Mouse (Mus musculus) layer of hippocampus, postnatal 36 days (tissue): ENCODE results near the gene Arf6. TPM values are rescaled to one million over a fixed set of nuclear protein-coding genes. Genes with fewer than 3 reads are reported as not detected.
"Not testable (repeated sequence)": the region's sequence is repeated elsewhere in the genome, so short reads cannot be mapped to it uniquely, and the experiment has no call there.

Experiments
- DNase-seq, 2 experiments: peaks; one replicate each; pipeline ENCODE4 v3.0.0; 2022
- total RNA-seq, 2 experiments: library from RNA; stranded (reverse); gene quantifications; 2 replicates each; pipeline ENCODE4 v1.2.3; 2021

Gene Arf6
- 10 to 100 TPM; 48.3 to 50.3 TPM for total RNA-seq

DNA sequence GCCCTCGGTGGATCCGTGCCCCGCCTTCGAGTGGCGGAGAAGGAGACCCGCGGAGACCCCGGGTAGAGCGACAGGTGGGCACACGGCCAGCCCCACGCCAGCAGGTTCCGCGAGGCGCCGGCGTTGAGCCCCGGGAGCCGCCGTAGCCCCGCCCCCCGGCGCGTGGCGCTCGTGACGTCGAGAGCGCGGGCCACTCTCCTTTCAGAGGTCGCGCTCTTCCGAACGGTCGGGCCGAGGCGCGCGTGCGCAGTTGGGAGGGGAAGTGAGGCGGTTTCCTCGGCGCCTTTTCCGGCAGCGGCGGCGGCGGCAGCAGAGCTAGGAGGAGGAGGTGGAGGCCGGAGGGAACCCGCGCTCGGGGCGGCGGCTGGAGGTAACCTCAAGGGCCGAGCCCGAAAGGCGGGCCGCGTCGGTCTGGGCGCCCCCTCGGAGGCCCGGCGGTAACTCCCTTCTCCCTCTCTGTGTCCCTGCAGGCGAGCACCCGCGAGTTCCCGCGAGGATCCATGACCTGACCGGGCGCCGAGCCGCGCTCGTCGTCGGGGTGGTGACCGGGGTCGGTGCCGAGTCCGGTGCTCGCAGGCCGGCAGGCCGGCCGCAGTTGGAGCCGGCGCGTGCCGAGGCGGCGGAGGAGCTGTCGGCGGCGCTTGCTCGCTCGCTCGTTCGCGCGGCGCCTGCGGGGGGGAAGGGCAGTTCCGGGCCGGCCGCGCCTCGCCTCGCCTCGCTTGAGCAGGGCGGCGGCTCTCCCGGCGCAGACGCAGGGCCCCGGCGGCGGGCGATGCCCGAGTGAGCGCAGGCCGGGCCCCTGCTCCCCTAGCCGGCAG lies at the start of gene Arf6, which contains the start of gene Gm9887:
Gene Arf6 (plus strand): TSS at position 297 of the 818 bp plus-strand sequence.
Gene Gm9887 (minus strand): TSS at position 605 of the 818 bp plus-strand sequence.
- peak; percentile 97 to 98 for DNase-seq

DNA sequence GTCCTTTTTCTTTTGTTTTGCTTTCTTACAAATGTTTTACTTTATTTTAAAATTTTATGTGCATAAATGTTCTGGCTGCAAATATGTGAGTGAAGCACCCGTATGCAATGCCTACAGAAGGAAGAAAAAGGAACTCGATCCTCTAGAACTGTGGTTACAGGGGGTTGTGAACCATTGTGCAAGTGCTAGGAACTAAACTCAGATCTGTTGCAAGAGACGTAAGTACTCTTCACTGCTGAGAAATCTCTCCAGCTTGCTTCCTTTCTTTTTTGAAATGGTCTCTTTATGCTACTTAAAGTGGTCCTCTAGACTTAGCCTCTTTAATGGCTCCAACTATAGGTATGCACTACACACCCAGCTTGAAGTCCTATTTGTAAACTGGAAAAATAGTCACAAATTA lies 40.8 kb upstream of the Arf6 start:
- no peak for DNase-seq

DNA sequence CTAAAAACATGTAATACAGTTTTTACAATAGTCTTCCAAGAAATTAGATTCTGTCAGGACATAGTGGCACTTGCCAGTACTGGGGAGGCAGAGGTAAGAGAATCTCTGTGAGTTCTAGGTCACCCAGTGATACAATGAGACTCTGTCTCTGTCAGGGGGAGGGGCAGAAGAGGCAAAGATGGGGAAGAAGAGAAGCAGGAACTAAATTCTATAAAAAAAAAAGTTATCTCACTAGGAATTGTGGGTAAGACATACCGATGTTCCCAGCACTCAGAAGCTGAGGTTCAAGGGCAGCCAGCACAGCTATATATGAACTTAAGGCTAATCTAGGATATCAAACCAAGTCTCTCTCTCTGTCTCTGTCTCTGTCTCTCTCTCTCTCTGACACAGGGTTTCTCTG lies 39.8 kb upstream of the Arf6 start:
- DNase-seq = no peak

DNA sequence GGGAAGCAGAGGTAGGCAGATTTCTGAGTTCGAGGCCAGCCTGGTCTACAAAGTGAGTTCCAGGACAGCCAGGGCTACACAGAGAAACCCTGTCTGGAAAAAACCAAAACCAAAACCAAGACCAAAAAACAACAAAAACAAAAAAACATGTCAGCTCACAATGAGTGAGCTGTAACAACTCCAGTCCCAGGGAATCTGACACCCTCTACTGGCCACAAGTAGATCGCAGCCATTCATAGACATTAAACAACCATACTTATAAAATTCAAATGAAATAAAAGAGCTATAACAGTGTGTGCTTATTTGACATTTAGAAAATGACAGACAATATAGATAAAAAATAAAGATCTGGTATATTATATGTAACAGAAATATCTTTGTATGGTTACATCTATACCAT lies 38.4 kb upstream of the Arf6 start:
- no peak for DNase-seq

DNA sequence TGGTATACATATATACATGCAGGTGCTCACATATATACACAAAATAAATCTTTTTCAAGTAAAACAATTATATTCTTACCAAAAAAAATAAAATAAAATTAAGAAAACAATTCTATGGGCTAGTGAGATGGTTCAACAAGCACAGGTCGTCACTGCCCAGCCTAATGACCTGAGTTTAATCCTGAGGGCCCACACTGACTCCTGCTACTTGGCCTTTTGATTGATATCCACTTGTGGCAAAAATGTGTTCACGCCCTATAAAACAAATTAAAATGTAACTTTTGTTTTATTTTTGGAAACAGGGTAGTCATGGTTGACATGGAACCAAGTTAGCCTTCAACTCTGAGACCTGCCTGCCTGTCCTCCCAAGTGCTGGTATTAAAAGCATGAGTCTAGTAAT lies 22.0 kb upstream of the Arf6 start:
- no peak for DNase-seq

DNA sequence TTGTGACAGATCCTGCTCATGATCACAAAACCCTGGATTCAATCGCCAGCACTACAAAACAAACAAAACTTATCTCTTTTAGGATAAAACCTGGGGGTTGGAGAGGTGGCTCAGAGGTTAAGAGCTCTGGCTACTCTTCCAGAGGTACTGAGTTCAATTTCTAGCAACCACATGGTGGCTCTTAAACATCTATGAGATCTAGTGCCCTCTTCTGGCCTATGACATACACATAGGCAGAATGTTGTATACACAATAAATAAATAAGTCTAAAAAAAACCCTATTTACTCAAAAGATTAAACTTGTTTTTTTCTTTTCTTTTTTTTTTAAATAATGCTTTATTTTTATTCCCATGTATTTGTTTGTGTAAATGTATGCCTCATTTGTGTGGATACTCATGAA lies 20.3 kb upstream of the Arf6 start:
- DNase-seq = no peak

DNA sequence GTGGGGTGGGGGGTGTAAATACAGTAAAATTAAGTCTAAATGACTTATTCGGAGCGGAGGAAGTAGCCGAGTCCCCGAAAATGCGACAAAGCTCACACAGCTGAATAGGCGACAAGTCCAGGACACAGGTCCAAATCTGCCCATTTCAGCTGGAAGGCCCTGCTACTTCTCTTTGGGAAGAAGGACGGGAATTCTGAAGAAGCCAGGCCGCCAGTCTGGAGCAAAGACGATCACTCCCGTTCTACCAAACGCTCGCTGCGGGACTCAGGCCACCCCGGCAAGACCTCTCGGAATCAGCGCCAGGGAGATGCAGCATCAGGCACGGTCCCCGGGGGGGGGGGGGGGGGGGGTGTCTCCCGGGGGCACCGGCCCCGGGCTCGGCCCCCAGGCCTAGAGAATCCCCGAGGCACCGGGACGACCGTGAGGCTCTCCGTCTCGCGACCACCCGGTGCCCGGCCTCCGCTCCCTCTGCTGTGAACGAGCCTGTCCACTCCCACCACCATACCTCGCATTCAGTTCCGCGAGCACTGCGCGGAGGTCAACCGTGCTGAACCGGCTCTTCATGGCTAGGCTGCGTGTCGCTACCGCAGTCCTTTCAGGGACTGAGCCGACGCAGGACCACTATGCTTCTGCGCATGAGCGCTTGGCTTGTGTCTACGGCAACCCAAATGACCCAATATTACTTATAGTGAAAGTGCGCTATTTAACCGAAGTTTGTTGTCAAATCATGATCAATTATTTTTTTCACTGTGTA lies 15.2 kb upstream of the Arf6 start, which contains the start of gene Nemf:
Gene Nemf (minus strand): TSS at position 620 of the 754 bp plus-strand sequence.
- peak; percentile 86 to 89 for DNase-seq

DNA sequence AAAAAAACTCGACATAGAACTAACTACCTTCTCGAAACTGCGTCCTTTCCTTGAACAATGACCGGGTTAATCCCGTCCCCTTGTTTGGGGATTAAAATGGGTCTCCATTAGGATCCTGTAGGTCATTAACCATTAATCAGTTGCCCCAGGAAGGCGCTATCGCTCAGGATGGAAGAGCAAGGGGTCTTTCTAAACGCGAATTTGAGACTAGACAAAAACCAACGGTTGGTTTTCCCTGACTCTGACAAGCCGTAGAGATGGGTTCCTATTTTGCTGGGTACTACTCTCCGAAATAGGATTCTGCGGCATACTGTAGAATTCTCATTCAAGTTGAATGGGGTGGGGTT lies 14.7 kb upstream of the Arf6 start:
- DNase-seq = no peak

DNA sequence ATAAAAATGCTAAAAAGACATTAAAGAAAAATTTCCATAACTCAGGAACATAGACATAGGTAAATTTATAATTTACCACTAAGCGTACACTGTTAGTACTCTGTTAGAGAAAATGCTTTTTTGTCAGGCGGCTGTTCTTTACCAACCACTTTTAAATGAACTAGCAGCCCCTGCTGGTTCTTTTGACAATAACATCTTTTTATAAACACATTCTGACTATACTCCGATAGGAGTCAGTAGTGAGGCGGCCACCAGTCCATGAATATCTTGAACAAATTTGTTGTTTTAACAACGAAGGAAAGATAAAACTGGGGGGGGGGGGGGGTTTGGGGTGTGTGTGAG lies 11.3 kb upstream of the Arf6 start:
- peak; percentile 24 to 33 for DNase-seq

DNA sequence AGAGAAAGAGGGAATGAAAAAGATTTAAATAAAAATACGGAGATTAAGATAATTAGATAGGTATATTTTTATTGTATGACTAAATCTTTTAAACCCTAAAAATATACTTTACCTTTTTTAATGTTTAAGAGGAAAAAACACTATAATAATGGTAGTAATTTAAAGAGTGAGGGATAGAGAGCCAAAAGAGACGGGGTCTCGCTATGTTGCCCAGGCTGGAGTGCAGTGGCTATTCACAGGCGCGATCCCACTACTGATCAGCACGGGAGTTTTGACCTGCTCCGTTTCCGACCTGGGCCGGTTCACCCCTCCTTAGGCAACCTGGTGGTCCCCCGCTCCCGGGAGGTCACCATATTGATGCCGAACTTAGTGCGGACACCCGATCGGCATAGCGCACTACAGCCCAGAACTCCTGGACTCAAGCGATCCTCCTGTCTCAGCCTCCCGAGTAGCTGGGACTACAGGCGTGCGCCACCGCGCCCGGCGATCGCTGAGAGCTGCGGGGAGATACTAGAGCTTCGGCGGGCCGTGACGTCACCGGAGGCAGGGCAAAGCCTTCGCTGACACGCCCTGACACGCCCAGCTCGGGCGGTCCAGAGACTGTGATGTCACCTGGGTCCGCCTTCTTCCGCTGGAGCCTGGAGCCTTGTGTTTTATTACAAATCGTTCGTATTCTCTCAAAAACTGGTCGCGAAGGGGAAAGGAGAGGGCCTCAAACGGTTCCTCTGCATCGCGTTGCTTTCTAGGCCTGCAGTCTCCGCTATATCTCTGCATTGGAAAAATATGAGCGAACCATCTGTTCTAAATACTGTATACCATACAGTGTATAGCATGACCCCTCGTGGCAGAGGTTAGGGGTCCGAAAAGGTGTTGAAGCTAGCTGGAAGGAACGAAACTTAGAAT lies 10.7 kb upstream of the Arf6 start:
- peak; percentile 99 to 100 for DNase-seq

DNA sequence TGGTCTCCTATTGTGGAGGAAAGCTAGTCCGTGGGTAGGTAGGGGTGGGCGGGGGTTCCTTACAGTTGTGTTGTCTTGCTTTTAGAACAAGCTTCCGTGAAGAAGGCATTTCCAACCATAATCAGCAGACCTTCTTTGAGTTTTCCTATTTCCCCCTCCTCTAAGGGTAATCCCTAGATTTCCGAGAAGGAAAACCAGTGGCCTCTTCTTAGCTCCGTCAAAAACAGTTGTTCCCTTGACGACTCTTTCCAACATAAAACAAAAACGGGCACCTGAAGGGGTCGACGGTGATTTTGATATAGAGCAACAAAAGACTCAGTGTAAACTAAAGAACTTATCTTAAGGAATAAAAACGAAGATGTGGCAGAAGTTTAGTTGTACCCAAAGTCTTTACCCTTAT lies 10.0 kb upstream of the Arf6 start:
- no peak for DNase-seq

DNA sequence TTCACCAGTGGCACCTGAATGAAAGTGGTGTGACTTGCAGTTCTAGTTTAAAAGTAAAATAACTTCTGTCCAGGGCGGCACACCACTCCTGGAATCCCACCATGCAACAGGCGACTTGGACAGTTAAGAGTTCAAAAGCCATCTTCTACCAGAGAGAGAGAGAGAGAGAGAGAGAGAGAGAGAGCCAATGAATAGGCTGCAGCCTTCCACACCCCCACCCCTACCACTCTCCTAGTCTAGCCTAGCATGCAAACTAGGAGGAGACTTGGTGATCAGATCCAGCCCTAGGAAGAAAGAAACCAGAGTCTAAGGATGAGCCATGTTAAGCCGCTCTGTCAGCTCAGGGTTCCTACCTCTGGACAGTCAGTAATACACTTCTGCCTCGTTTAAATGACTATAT lies 9.6 kb upstream of the Arf6 start:
- no peak for DNase-seq

DNA sequence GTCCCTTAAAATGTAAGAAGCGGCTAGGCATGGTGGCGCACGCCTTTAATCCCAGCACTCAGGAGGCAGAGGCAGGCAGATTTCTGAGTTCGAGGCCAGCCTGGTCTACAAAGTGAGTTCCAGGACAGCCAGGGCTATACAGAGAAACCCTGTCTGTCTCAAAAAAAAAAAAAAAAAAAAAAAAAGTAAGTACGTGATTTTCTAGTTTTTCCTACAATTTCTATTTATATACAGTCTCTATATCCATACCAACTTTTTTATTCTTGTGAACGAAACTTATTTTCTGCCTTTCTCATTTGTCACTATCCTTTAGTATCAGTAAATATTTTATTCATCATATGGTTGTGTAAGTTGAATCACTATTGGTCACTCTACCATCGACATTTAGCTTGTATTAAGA lies 8.8 kb upstream of the Arf6 start:
- DNase-seq = not testable (repeated sequence)

DNA sequence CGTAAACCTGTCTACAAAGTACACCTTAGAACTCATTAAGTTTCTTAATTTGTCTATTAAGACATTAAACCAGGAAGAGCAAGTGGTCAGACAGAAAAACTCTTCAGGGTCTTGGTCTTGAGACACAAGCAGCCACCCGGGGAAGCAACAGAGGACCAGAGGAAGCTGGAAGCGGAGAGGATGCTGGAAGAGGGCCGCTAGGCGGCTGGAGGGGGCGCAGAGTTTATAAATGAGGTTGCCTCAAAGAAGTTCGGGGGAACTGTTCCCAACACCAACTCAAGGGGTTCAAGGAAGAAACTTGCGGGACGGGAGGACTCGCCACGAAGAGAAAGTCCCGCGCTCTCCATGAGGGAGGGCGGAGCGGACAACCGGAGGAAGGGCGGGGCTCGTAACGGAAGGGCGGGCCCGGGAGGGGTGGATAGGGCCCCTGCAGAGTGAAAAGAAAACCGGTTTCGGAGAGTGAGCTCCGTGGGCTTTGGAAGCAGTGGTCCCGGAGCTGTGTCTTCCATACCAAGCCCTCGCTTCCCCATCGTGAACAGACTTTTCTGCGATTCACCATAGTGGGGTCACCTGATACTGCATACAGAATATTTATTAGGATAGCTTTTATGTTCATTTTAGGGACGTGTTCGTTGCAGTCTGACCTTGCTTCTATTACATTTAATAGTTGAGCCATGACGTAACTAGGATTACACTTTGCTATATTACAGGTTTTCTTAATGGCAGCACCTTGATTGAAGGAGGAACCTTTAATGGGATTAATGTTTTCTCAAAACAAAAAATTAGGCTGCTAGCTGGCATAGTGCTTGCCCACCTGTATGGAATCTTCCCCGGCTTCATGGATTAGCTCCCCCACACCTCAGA lies 7.8 kb upstream of the Arf6 start:
- peak; percentile 63 to 67 for DNase-seq

DNA sequence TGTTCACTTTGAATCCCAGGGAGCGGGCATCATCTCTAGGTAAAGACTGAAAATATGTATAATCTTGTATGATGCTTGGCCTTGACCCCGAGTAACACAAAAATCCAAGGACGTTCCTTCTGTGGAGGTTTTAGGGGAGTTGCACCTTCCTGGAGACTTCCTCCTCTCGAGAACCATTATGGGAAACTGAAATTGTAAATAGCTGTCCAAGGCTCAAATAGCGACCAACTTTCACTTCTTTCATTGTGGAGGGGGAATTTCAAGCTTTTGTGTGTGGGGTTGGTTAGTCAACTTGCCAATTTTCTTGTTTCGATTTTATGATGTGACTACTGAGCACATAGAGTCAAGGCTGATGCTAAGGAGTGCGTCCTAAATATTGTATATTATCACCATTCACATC lies 6.2 kb upstream of the Arf6 start:
- no peak for DNase-seq

DNA sequence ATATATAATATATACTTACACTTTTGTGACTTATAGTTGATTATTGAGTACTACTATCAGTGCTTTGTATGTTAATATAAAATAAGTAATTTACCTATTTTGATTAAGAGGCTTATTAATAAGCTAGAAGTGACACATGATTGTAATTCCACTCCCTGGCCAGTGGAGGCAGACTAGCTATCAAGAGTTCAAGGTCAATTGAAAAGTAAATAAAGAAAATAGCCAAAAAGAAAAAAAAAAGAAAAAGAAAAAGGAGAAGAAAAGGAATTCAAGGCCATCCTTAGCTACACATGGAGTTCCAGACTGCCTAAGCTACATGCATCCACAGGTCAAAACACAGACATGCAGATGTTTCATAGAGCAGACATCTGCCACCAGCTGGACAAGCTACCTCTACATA lies 5.5 kb upstream of the Arf6 start:
- DNase-seq = no peak

DNA sequence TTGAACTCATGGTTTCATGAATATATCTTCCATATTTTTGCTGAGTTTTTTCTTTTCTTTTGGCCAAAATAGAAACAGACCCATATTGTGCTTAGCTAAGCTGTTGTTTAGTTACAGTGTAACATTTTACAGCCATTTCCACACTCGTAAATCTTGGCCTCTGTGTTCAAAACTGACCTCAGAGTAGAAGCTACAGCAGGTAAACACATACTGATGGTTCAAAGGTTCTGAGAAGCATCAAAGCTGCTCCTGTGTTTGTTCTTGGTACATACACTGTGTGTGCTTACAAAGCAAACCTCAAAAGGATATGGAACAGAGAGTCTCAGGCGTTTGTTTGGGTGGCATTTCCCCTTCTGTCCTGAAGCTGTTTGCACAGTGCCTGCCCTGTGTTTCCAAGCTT lies 4.4 kb upstream of the Arf6 start:
- DNase-seq = no peak

DNA sequence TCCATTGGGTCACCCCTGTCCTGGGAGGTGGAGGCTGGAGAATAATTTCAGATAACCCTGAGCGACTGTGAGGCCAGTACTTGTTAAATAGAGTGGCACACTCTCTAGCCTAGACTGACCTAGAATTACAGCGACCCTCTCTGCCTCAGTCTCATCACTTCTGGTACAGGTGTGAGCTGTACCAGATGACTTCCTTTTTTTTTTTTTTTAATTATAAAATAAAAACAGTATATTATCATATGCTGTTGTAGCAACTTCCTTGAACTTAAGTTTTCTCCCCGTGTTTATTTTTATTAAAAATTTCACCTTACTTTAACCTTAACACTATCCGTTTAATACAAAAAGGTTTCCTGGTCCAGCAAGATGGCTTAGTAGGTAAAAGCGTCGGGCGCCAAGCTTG lies 1.0 kb upstream of the Arf6 start:
- DNase-seq = no peak

DNA sequence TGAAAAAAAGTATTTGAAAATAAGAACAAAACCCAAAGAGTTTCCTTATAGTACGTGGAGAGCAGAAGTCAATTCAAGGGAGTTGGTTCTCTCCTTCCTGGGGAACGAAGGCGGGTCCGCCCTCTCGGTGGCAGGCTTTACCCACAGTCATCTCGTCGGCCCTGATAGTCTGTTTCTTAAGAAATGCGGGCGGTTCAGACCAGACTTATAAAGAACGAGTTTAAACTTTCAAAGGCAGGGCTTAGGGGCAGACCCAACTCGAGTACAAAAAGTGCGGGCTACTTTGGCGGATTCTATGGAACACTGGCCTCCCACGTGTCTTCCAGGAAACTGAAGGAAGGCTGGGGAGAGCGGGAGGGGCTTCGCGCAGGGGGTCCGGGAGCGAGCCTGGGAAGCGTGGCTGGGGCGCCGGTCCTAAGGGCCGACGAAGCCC lies 513 bp upstream of the Arf6 start:
- no peak for DNase-seq

DNA sequence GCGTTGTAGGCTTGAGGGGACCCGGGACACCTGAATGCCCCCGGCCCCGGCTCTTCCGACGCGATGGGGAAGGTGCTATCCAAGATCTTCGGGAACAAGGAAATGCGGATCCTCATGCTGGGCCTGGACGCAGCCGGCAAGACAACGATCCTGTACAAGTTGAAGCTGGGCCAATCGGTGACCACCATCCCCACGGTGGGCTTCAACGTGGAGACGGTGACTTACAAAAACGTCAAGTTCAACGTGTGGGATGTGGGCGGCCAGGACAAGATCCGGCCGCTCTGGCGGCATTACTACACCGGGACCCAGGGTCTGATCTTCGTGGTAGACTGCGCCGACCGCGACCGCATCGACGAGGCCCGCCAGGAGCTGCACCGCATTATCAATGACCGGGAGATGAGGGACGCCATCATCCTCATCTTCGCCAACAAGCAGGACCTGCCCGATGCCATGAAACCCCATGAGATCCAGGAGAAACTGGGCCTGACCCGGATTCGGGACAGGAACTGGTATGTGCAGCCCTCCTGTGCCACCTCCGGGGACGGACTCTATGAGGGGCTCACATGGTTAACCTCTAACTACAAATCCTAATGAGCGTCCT lies 881 bp downstream of the Arf6 start:
- no peak for DNase-seq
